Mouse (Mus musculus) G1E (cell line): ENCODE measurements at regions not wholly inside any gene's neighbourhood (a gene's known extent, or its start where the extent isn't known, plus 50 kb on each side); places are given as distances from the start of the nearest gene placed in this dataset.

ENCODE experiments used
- CTCF ChIP-seq: IDR thresholded peaks from 2 replicates; pipeline ENCODE4 v1.5.1; 2012; ENCODE audit warnings: low read depth, low read length, inconsistent platforms, mixed read lengths
- GATA1 ChIP-seq: IDR thresholded peaks from 2 replicates; pipeline ENCODE4 v1.6.1; 2012; ENCODE audit warnings: borderline replicate concordance, low read length, inconsistent platforms, mixed read lengths
- POLR2AphosphoS5 ChIP-seq: IDR thresholded peaks from 2 replicates; pipeline ENCODE4 v1.6.1; 2012; ENCODE audit warnings: low read depth, low read length, inconsistent platforms; ENCODE audit not compliant: insufficient replicate concordance

DNA sequence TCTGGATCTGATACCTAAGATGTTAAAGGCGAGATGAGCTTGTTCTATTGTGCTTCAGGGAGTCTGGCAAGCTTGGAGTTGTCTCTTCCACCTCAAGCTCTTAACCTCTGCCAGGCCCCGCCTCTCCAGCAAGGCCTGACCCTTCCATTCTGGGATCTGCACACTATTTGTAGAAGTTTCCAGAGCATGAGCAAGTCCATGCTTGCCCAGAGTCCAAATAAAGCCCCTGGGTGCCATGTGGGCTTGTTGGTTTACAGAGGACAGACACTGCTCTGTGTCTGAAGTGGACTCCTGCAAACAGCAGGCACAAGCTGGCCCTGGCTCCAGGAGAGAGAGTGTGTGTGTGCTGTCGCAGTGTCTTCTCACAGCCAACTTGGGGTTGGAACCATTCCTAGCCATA, 67.9 kb upstream of the Ky start:
- TF ChIP-seq CTCF = no peak
- no peak for TF ChIP-seq GATA1
- no peak for TF ChIP-seq POLR2AphosphoS5
